Mouse (Mus musculus): ENCODE measurements around the gene Cnr2. TPM values are rescaled to one million over a fixed set of nuclear protein-coding genes. Genes with fewer than 3 reads are reported as not detected.
A peak's percentile ranks its signal among the peaks of the same experiment; 100 is the strongest.

The Cnr2 gene
- polyA plus RNA-seq, 2 experiments = 0.70 to 0.94 TPM

DNA sequence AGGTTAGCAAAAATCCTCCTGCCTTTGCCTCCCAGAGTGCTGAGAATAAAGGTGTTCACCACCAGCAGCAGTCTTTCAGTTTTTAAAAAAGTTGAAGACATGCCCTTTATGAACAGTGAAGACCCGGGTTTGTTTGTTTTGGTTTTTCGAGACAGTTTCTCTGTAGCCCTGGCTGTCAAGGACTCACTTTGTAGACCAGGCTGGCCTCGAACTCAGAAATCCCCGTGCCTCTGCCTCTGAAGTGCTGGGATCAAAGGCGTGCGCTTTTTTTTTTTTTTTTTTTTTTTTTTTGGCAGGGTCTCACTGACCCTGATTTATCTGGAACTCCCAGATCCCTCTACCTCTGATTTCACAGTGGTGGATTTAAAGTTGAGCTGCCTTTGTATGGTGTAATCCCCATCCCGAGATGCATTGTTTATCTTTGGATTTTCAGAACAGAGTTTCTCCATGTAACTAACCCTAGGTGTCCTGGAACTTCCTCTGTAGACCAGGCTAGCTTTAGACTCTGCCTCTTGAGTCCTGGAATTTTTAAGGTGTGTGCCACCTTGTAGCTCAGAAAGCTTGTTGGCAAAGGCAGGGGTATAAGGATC, 37.5 kb upstream of the Cnr2 start:
- peak overlapping the region; percentile 67 for H3K4me2 ChIP-seq (replicated peaks; ENCODE audit: low read depth, low read length, severe bottlenecking)
- WGBS = 7% methylated on average over 7 of the region's 7 CpGs
- no peak overlapping the region for H3K27ac ChIP-seq (replicated peaks; ENCODE audit: low read depth, low read length)

DNA sequence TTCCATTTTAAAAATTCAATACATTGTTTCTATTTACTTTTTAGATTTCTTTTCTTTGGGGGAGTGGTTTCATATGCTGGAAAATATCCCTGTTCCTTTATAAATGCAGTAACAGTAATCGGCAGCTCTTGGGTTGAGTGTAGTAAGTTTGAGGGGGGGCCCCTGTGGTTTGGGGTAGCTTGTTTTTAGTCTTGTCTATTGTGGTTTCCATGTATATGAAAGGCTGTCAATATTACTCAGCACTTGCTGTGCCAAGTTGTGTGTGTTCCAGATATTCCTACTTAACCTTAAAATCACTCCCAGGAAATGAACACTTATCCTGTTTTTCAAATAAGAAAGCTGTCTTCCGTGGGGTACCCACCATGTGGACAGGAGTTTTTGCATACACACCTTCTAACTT, 26.2 kb upstream of the Cnr2 start:
- Histone ChIP-seq H3K27me3 (ENCODE audit: control insufficient read depth, insufficient read depth, low read length) (no peaks in the 10 kb centered on the region), H3K36me3 (ENCODE audit: control insufficient read depth, insufficient read depth, low read length) (peaks cover 34% of the 10 kb centered on the region), H3K9me3 (ENCODE audit: control insufficient read depth, low read length) (no peaks in the 10 kb centered on the region), H3K9ac (ENCODE audit: low read depth, low read length, severe bottlenecking) (no peak overlapping the region), H3K4me3 (replicated peaks; ENCODE audit: low read length) (no peak overlapping the region), H3K4me2 (replicated peaks; ENCODE audit: low read depth, low read length, severe bottlenecking) (no peak overlapping the region), H3K27ac (replicated peaks; ENCODE audit: low read depth, low read length) (0 out of 2 replicates have a peak overlapping the region, but pooled peaks have one; percentile 26), H3K4me1 (ENCODE audit: control insufficient read depth, insufficient read depth, low read length) (peaks cover 14% of the 10 kb centered on the region)
- ATAC-seq (ENCODE audit: low FRiP score, low read depth) (no peak), DNase-seq (ENCODE audit: low spot score) (no peak)
- no peak for TF ChIP-seq POLR2A (IDR thresholded peaks at IDR 0.05; ENCODE audit: borderline replicate concordance, extremely low read depth, insufficient read depth, insufficient read length)
- WGBS = 60% methylated on average over 2 of the region's 2 CpGs

More for the DNA sequence above, 37.5 kb upstream of the Cnr2 start:
- TF ChIP-seq POLR2A (IDR thresholded peaks at IDR 0.05; ENCODE audit: borderline replicate concordance, extremely low read depth, insufficient read depth, insufficient read length) = no peak
- H3K4me1 ChIP-seq (ENCODE audit: control insufficient read depth, insufficient read depth, low read length) = peaks cover 16% of the 10 kb centered on the region; the same call in 1 of the 2 replicates
- peak overlapping the region; percentile 97 for H3K9ac ChIP-seq (ENCODE audit: low read depth, low read length, severe bottlenecking)
- ATAC-seq (ENCODE audit: low FRiP score, low read depth) = no peak
- H3K4me3 ChIP-seq (replicated peaks; ENCODE audit: low read length) = peak overlapping the region; percentile 85
- no peaks in the 10 kb centered on the region for H3K27me3 ChIP-seq (ENCODE audit: control insufficient read depth, insufficient read depth, low read length)
- H3K9me3 ChIP-seq (ENCODE audit: control insufficient read depth, low read length) = no peaks in the 10 kb centered on the region
- DNase-seq (ENCODE audit: low spot score) = no peak
- H3K36me3 ChIP-seq (ENCODE audit: control insufficient read depth, insufficient read depth, low read length) = peaks cover 16% of the 10 kb centered on the region

DNA sequence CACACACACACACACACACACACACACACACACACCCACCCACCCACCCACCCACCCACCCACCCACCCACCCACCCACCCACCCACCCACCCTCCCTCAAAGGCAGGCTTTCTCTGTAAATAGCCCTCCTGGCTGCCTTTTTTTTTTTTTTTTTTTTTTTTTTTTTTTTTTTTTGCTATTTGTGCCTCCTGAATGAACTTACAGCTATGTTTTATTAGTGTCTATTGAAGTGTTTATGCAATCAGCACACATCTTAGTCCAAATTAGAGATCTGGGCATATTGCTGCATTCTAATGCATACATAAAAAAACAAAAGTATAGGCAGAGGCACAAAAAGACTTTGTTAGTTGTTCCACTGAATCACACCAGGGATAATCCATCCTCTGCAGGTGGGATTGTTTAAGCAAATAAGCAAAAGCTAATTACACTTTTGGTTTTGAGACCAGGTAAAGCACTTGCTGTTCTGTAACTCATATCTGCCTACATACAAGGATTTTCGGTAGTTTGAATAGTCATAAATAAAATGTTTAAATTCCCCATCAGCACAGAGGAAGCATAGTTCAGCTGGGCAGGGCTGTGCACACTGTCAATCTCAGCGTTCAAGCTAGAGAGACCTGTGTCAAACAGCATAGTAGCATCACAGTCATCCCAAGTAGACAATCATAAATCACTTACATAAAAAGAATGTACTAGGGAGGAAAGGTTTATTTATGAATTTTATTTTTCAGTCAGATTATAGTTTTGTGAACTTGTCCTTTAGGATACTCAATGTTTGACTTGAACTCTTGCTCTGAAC, 24.8 kb upstream of the Cnr2 start:
- no peaks in the 10 kb centered on the region for H3K27me3 ChIP-seq (ENCODE audit: control insufficient read depth, insufficient read depth, low read length)
- WGBS = 35% methylated on average over 2 of the region's 2 CpGs
- no peak for TF ChIP-seq POLR2A (IDR thresholded peaks at IDR 0.05; ENCODE audit: borderline replicate concordance, extremely low read depth, insufficient read depth, insufficient read length)
- no peak overlapping the region for H3K9ac ChIP-seq (ENCODE audit: low read depth, low read length, severe bottlenecking)
- H3K9me3 ChIP-seq (ENCODE audit: control insufficient read depth, low read length) = no peaks in the 10 kb centered on the region
- peaks cover 24% of the 10 kb centered on the region for H3K4me1 ChIP-seq (ENCODE audit: control insufficient read depth, insufficient read depth, low read length)
- peak overlapping the region; percentile 13; the same call in 1 of the 2 replicates for H3K4me3 ChIP-seq (replicated peaks; ENCODE audit: low read length)
- no peak for ATAC-seq (ENCODE audit: low FRiP score, low read depth)
- H3K4me2 ChIP-seq (replicated peaks; ENCODE audit: low read depth, low read length, severe bottlenecking) = peak overlapping the region; percentile 39; the same call in 1 of the 2 replicates
- peaks cover 34% of the 10 kb centered on the region for H3K36me3 ChIP-seq (ENCODE audit: control insufficient read depth, insufficient read depth, low read length)
- H3K27ac ChIP-seq (replicated peaks; ENCODE audit: low read depth, low read length) = peak overlapping the region; percentile 43; the same call in 1 of the 2 replicates
- no peak for DNase-seq (ENCODE audit: low spot score)

DNA sequence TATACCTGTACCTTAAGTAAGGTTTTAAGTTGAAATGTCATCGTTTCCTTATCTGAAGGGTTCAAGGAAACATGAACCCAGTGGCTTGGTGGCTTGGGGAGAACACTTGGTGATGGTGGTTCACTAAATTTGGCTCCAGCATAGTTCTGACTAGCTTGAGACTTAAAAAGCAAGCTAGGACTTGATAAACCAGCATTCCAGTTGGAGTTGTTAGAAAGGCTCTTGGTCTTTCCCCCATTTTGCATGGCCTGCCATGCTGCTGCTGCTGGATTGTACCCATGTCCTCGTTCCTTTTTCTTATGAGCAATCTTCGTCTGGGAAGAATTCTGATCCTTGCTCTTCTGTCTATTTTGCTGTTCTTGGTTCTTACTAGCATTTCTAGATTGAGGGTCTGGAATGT, 23.2 kb upstream of the Cnr2 start:
- no peak for ATAC-seq (ENCODE audit: low FRiP score, low read depth)
- no peak for TF ChIP-seq POLR2A (IDR thresholded peaks at IDR 0.05; ENCODE audit: borderline replicate concordance, extremely low read depth, insufficient read depth, insufficient read length)
- no peak for DNase-seq (ENCODE audit: low spot score)
- Histone ChIP-seq H3K4me3 (replicated peaks; ENCODE audit: low read length) (peak overlapping the region; percentile 82), H3K9me3 (ENCODE audit: control insufficient read depth, low read length) (no peaks in the 10 kb centered on the region), H3K36me3 (ENCODE audit: control insufficient read depth, insufficient read depth, low read length) (peaks cover 26% of the 10 kb centered on the region), H3K4me1 (ENCODE audit: control insufficient read depth, insufficient read depth, low read length) (peaks cover 37% of the 10 kb centered on the region), H3K27me3 (ENCODE audit: control insufficient read depth, insufficient read depth, low read length) (no peaks in the 10 kb centered on the region), H3K27ac (replicated peaks; ENCODE audit: low read depth, low read length) (peak overlapping the region; percentile 100), H3K4me2 (replicated peaks; ENCODE audit: low read depth, low read length, severe bottlenecking) (peak overlapping the region; percentile 85), H3K9ac (ENCODE audit: low read depth, low read length, severe bottlenecking) (peak overlapping the region; percentile 97)
- WGBS = 49% methylated on average over 3 of the region's 3 CpGs

DNA sequence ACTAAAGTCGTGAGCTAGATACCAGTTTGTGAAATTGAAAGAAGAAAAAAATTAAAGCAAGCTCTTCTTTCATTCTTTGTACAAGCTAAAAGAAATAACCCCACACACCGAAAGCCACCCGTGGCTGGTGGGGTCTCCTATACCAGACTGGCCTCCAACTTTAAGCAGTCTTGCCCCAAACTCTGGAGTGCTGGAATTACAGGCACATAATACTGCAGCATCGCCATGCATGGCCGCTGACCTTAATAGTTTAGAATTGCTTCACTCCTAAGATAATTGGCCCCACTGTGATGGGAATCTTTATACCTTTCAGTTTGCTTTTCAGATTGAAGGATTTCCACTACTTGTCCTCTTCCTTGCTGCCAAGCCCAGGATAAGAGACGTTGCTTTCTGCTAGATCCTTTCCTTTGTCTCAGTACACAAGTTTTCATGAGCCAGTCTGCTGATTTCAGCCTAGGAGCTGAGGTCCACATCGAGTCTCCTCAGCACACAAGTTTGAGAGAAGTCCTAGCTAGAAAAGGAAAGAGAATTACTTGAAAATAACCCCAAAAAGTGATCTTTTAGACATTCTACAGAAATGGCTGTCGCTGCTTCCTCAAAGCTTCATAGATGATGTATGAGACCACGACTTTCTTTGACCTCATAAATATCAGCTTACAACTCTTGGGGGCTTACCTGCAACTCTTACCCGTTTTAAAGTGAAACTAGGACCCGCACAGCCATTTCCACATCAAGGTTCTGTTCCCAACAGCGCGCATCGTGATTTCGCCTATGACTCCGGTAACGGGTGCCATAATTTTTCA, 22.4 kb upstream of the Cnr2 start:
- peaks cover 39% of the 10 kb centered on the region for H3K4me1 ChIP-seq (ENCODE audit: control insufficient read depth, insufficient read depth, low read length)
- ATAC-seq (ENCODE audit: low FRiP score, low read depth) = no peak
- H3K9ac ChIP-seq (ENCODE audit: low read depth, low read length, severe bottlenecking) = peak overlapping the region; percentile 97
- no peaks in the 10 kb centered on the region for H3K9me3 ChIP-seq (ENCODE audit: control insufficient read depth, low read length)
- no peak for TF ChIP-seq POLR2A (IDR thresholded peaks at IDR 0.05; ENCODE audit: borderline replicate concordance, extremely low read depth, insufficient read depth, insufficient read length)
- WGBS = 8% methylated on average over 17 of the region's 17 CpGs
- no peak for DNase-seq (ENCODE audit: low spot score)
- H3K36me3 ChIP-seq (ENCODE audit: control insufficient read depth, insufficient read depth, low read length) = peaks cover 25% of the 10 kb centered on the region
- H3K27ac ChIP-seq (replicated peaks; ENCODE audit: low read depth, low read length) = peak overlapping the region; percentile 100
- H3K27me3 ChIP-seq (ENCODE audit: control insufficient read depth, insufficient read depth, low read length) = no peaks in the 10 kb centered on the region
- H3K4me3 ChIP-seq (replicated peaks; ENCODE audit: low read length) = peak overlapping the region; percentile 82
- peak overlapping the region; percentile 85 for H3K4me2 ChIP-seq (replicated peaks; ENCODE audit: low read depth, low read length, severe bottlenecking)
